8 mouse cellular contexts compared by ENCODE assay signal in the genomic region with DNA sequence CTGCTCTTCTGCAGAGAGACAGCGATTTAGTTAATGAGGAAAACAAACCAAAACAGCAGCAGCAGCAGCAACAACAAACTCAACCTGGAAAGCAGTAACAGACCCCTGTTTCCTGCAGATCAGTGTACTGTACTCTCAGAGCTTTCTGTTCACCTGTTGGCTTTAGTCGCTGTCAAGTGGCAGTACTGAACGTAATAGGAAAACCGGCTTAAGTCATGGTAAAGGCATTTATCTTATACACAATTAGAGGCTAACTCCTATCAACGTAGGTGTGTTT. TPM values are rescaled to one million over a fixed set of nuclear protein-coding genes. Genes with fewer than 3 reads are reported as not detected.
DNase-seq lines count a peak whose midpoint lies in the region; ATAC-seq and TF ChIP-seq lines count a peak whose summit lies in the region.

No protein-coding gene starts in this region.

- no peaks in the 10 kb centered on the region for H3K9me3 ChIP-seq in intestine, embryonic 16.5 days (ENCODE audit: control insufficient read depth, low read length)
- no peaks in the 10 kb centered on the region for H3K9me3 ChIP-seq in neural tube, embryonic 13.5 days

- no peak overlapping the region for H3K27ac ChIP-seq in embryonic fibroblast, embryonic 13.5 days (ENCODE audit: insufficient read depth, low read length)
- H3K27ac ChIP-seq in intestine, embryonic 16.5 days (ENCODE audit: low read length): peak overlapping the region; percentile 41; the same call in 1 of the 2 replicates
- H3K27ac ChIP-seq in neural tube, embryonic 13.5 days (replicated peaks): peak overlapping the region; percentile 100; the same call in 1 of the 2 replicates

- DNase-seq in lung, adult 2 months: no peak
- DNase-seq in lung, postnatal 14 days: no peak
- DNase-seq in urinary bladder, postnatal 25 days (ENCODE audit: low spot score): no peak
- no peak for DNase-seq in ovary, adult 18-20 months (ENCODE audit: low spot score)

- ATAC-seq in intestine, embryonic 16.5 days: no peak
- ATAC-seq in neural tube, embryonic 13.5 days (ENCODE audit: low read depth): no peak
- no peak for ATAC-seq in inflammation-experienced regulatory T-cells, adult 6 months

- no peaks in the 10 kb centered on the region for H3K36me3 ChIP-seq in intestine, embryonic 16.5 days (ENCODE audit: control insufficient read depth, insufficient read depth, low read length)
- no peaks in the 10 kb centered on the region for H3K36me3 ChIP-seq in neural tube, embryonic 13.5 days

- H3K9ac ChIP-seq in intestine, embryonic 16.5 days (ENCODE audit: low read depth, low read length): no peak overlapping the region
- peak overlapping the region; percentile 99 for H3K9ac ChIP-seq in neural tube, embryonic 13.5 days

- TF ChIP-seq POLR2A in lung, adult 2 months (IDR thresholded peaks at IDR 0.05; ENCODE audit: borderline replicate concordance, extremely low read depth, low read depth, low read length): no peak
- TF ChIP-seq POLR2A in embryonic fibroblast, embryonic 13.5 days (IDR thresholded peaks at IDR 0.05; ENCODE audit: low read depth, low read length): no peak

- peaks cover 5% of the 10 kb centered on the region for H3K4me1 ChIP-seq in lung, adult 2 months (ENCODE audit: control insufficient read depth, insufficient read depth, low read length)
- H3K4me1 ChIP-seq in embryonic fibroblast, embryonic 13.5 days (ENCODE audit: control insufficient read depth, insufficient read depth, low read length): no peaks in the 10 kb centered on the region
- peaks cover 3% of the 10 kb centered on the region for H3K4me1 ChIP-seq in intestine, embryonic 16.5 days (ENCODE audit: control insufficient read depth, insufficient read depth, low read length)
- H3K4me1 ChIP-seq in neural tube, embryonic 13.5 days (replicated peaks): peaks cover 31% of the 10 kb centered on the region

- no peaks in the 10 kb centered on the region for H3K27me3 ChIP-seq in intestine, embryonic 16.5 days (replicated peaks; ENCODE audit: control insufficient read depth, insufficient read depth, low read length)
- H3K27me3 ChIP-seq in neural tube, embryonic 13.5 days: no peaks in the 10 kb centered on the region

- no peak for TF ChIP-seq CTCF in lung, adult 2 months (IDR thresholded peaks at IDR 0.05; ENCODE audit: insufficient read depth, low read length)
- no peak for TF ChIP-seq CTCF in embryonic fibroblast, embryonic 13.5 days (IDR thresholded peaks at IDR 0.05; ENCODE audit: borderline replicate concordance, insufficient read depth, low read length)

- peak overlapping the region; percentile 84 for H3K4me2 ChIP-seq in intestine, embryonic 16.5 days (ENCODE audit: low read depth, low read length)
- peak overlapping the region; percentile 85 for H3K4me2 ChIP-seq in neural tube, embryonic 13.5 days

- peak overlapping the region; percentile 51 for H3K4me3 ChIP-seq in lung, adult 2 months (replicated peaks; ENCODE audit: extremely low read depth, low read depth, low read length)
- 0 out of 2 replicates have a peak overlapping the region, but pooled peaks have one; percentile 16 for H3K4me3 ChIP-seq in embryonic fibroblast, embryonic 13.5 days (ENCODE audit: insufficient read depth, low read length)
- H3K4me3 ChIP-seq in intestine, embryonic 16.5 days (ENCODE audit: low read length): peak overlapping the region; percentile 88
- H3K4me3 ChIP-seq in neural tube, embryonic 13.5 days: peak overlapping the region; percentile 90

- whole genome bisulfite sequencing in lung, adult 2 months: 47% methylated on average over 5 of the region's 5 CpGs
- 49% methylated on average over 5 of the region's 5 CpGs for WGBS in intestine, embryonic 16.5 days
- 66% methylated on average over 5 of the region's 5 CpGs for WGBS in neural tube, embryonic 13.5 days

RNA-seq across cellular contexts. Expression of a gene that starts 2.3 kb away (rescaled TPM):
- polyA plus RNA-seq in lung, adult 2 months (2012; rRNA removed): 3.6 and 3.7 TPM in 2 replicates
- polyA plus RNA-seq in embryonic fibroblast, embryonic 13.5 days (2011; ENCODE audit: insufficient read length, low read depth, missing spikeins): 13.6 and 15.4 TPM in 2 replicates
- polyA plus RNA-seq in intestine, embryonic 16.5 days (2015; fragmentation: Nextera tagmentation; extraction: Ambion mirVana): 16.4 and 16.8 TPM in 2 replicates
- polyA plus RNA-seq in neural tube, embryonic 13.5 days (2015; fragmentation: Nextera tagmentation; extraction: Ambion mirVana): 14.9 and 17.4 TPM in 2 replicates
- polyA plus RNA-seq in inflammation-experienced regulatory T-cells, adult 6 months (2017; shearing (Covaris generic)): 1 to 10 TPM; 4.6 to 8.5 (median 8.1) TPM

Comparison
In these comparisons a context has a peak if more than half of its experiments do, and no peak if none do; other contexts are left out.
1. H3K4me3 ChIP-seq: peak in every context shown above with its lines; median percentile 90 in neural tube, embryonic 13.5 days; 88 in intestine, embryonic 16.5 days; 51 in lung, adult 2 months; 16 in embryonic fibroblast, embryonic 13.5 days.